Mouse (Mus musculus) inflammation-experienced regulatory T-cells, adult 16 weeks (primary cell): ENCODE results near the gene Serinc2. TPM values are rescaled to one million over a fixed set of nuclear protein-coding genes. Genes with fewer than 3 reads are reported as not detected.

ENCODE experiments used
- polyA plus RNA-seq: library from polyadenylated mRNA; unstranded; fragments of 100-300 nt; shearing (Covaris generic); gene quantifications from one replicate; pipeline ENCODE4 v1.2.1, GENCODE M21; 2017

The Serinc2 gene
- polyA plus RNA-seq = 0.16 TPM

DNA sequence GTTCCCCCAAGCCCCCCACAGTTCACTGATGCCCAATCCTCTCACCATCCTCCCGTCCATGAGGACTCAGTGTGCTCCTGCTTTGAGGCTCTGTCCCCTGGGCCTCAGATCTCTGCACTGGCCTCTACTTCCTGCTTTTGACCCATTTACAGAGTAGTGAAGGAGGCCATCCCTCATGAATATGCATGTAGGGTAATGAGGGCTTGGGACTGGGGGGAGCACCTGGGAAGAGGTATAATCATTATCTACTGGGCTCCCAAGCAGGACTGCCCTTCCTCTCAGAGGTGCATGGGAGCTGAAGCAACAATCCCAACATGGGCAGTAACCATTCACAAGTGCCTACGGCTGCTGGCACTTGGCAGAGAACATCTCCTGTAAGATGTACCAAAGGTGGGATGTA, at the start of gene Serinc2:
Serinc2 (minus strand) TSS at position 101 of the 400 bp plus-strand sequence.

GRCm38 (mm10) chr4:130308231-130309081, 29.5 kb upstream of the Serinc2 start, which contains the start of the genes Fabp3 and Gm10570:
Gene Fabp3 (plus strand): TSS chr4:130308595.
Gene Gm10570 (minus strand): TSS chr4:130308674.

DNA sequence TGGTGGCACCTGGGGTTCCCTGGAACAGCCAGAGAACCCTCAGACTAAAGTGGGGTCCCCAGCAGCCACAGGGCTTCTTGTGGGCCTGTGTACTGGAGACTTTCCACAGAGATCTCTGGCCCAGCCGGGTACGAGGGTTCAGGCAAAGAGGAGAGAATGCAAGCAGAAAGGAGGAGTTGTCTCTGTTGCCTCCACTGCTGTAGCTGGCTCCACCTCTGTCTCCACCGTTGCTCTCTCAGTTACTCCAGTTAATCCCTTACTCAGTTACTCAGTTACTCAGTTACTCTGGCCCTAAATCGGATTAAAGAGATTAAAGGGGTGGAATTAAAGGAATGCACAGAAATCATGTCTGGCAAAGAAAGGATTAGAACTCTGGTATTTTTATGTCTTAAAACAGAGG, 56.8 kb downstream of the Serinc2 start, which contains the start of gene Gm853:
Gm853 (minus strand) TSS at position 223 of the 400 bp plus-strand sequence.

Other genes starting within 250 kb of the Serinc2 start
- 1.7 TPM for gene Col16a1, start 231.4 kb downstream of the Serinc2 start, polyA plus RNA-seq
- gene Pef1, start 176.6 kb downstream of the Serinc2 start, polyA plus RNA-seq = 69.9 TPM
- gene Hcrtr1, start 139.8 kb downstream of the Serinc2 start, polyA plus RNA-seq = not detected
- not detected for gene Tinagl1, start 104.1 kb downstream of the Serinc2 start, polyA plus RNA-seq
- not detected for gene Gm853, start 56.8 kb downstream of the Serinc2 start, polyA plus RNA-seq
- not detected for gene Fabp3, start 29.4 kb upstream of the Serinc2 start, polyA plus RNA-seq
- not detected for gene Gm10570, start 29.5 kb upstream of the Serinc2 start, polyA plus RNA-seq
- 74.4 TPM for gene Zcchc17, start 80.7 kb upstream of the Serinc2 start, polyA plus RNA-seq
- gene Snrnp40, start 80.9 kb upstream of the Serinc2 start, polyA plus RNA-seq = 133 TPM